Mouse (Mus musculus) ovary, postnatal 14 days (tissue): ENCODE data around the gene Chd3.
A peak's percentile ranks its signal among the peaks of the same experiment; 100 is the strongest.
"Not testable (repeated sequence)": the region's sequence is repeated elsewhere in the genome, so short reads cannot be mapped to it uniquely, and the experiment has no call there.

Experiments
- DNase-seq: peaks from one replicate; pipeline ENCODE4 v3.0.0; 2022; ENCODE audit warnings: low spot score

Gene Chd3

GRCm38 (mm10) chr11:69406867-69407723, 37.9 kb upstream of the Chd3 start:
- no peak for DNase-seq

DNA sequence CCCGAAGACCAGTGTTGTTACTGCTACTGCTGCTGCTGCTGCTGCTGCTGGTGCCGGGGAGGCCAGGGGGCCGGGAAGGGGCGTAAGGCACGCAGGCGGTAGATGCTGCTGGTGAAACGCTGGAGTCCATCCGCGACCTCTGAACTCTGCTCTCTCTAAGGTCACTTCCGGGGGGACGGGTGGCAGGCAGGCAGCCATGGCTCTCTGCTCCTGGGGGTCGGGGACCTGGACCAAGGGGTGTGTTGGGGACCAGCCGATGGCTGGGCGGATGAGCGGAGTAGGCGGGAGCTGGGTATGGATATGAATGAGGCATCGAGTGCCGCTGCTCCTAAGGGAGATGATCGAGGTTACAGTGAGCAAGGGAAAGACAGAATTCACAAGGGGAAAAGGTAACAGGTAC, 37.1 kb upstream of the Chd3 start:
- no peak for DNase-seq

DNA sequence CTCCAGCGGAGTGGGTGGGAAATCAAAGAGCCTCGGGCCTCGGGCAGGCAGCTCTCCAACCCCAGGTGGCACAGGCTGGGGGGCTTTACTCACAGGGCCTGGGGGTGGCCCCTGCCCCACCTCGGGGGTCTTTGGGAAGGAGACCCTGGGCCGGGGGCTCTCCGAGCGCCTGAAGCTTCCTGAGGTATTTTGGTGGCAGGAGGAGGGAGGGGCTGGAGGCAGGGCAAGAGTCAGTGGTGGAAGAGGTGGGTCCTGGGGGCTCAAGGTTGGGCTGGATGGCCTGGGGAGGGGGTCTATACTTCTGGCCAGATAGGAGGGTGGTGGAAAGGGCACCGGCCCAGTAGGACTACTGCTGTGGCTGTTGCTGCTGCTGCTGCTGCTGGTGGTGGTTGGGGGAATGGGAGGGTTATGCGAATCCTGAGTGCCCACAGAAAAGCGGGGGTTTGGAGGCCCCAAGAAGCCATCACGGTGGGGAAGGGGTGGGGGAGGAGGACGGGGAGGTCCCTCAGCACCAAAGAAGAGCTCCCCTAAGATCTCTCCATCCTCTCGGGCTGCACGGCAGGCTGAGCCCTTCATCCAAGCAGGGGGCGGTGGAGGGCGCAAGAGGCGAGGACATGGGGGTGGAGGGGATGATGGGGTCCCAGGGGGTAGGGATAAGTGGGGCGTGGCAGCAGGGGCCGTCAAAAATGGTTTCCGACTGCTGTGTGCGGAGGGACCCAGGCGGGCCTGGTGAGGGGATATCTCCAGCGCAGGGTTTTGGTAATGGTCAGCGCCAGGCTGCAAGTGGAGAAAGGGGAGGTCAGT, 36.4 kb upstream of the Chd3 start:
- no peak for DNase-seq

GRCm38 (mm10) chr11:69404595-69405396, 35.6 kb upstream of the Chd3 start:
- no peak for DNase-seq

- no peak for DNase-seq
These were observed 34.7 kb upstream of the Chd3 start for GRCm38 (mm10) chr11:69403691-69404594.

GRCm38 (mm10) chr11:69401987-69402386, 32.8 kb upstream of the Chd3 start:
- DNase-seq = no peak

GRCm38 (mm10) chr11:69401210-69401637, 32.0 kb upstream of the Chd3 start:
- peak; percentile 76 for DNase-seq

DNA sequence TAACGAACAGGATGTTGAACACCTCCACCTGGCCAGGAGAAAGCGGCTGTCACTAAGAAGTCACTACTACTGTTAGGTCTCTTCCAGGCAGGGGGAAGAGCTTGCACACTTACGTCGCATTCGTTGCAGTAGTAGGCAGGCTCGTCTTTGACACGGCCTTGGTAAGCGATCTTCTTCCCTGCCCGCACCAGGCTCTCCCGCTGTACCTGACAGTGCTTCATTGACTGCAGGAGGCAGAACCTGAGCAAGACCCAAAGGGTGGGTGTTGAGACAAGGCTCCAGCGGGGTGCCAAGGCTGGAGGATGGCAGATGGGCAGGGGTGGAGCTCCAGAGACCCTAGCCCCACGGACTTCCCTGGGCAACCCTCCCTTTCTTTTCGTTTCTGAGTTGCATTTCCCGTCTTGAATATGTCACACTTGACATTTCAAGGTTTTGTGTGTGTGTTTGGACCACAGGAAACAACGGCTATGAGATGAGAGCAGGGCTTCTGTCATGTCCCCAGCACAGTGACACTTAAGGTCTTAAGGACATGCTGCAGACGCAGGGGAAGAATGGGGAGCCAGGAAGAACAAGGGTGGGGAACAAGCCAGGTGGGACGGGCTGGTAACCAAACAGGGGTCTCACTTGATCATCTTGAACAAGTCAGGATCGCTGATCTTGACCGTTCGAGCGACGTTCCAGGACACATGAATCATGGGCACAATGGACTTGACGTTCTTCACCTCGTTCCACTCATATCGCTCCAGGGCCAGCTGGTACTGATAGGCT, 31.1 kb upstream of the Chd3 start:
- DNase-seq = no peak

DNA sequence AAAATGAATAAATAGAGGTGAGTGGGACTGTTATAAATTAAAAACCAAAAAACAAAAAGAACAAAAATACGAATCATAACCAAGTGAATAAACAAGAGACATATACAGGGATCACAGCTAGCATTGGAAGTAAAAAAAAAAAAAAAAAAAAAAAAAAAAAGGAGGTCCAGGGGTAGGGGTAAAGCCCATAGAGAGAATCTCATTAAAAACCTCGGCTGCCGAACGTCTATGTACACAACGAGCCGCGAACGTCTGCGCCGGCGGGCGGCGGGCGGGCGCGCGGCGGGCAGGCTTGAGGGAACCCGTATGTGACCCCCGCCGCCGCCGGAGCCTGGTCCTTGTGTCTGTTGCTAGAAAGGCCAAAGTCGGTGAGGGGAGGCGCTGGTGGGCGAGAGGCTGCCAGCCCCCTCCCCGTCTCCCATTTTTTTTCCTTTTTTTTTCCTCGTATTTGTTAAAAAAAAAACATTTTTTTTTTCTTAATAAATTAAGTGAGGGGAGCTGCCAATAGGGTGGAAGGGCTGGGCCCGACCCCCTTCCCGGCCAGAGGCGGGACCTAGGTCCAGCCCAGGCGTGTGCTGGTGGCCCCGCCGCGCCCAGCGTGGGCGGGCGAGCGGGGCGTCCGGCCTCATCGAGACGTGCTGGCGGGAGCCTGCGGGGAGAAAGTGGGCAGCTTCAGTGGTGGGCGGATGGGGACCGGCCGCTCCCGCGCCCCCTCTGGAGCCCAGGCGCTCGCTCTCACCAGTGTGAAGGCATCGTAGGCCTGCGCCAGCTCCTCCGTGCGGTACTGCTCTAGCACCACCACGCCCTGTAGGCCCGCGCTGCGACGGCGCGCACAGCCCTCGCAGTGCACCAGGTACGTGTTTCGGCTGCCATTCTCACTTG, 30.2 kb upstream of the Chd3 start:
- no peak for DNase-seq

- DNase-seq = no peak
These were observed 29.4 kb upstream of the Chd3 start for GRCm38 (mm10) chr11:69398486-69399200.

GRCm38 (mm10) chr11:69398059-69398458, 28.9 kb upstream of the Chd3 start, which contains the start of gene Tmem88:
Tmem88 (minus strand) TSS chr11:69398234.
- no peak for DNase-seq

DNA sequence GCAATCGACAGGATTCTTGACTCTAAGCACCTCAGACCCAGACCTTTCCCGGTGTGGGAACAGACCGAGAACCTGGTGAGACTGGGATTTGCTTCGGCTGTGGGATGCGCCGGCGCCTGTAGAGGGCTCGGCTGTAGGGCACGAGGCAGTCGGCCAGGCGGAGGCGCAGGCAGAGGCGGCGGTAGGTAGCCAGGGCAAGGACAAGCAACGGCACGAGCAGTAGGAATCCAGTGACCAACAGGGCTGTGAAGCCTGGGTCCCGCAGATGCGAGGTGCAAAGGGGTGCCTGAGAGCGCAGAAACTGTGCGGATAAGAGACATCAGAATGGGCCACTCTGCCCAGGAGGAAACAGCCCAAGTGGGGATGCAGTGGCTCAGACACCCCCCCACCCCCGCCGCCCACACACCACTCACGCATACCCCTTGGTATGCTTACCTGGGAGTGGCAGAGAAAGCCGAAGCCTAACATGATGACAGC, 28.4 kb upstream of the Chd3 start:
- no peak for DNase-seq

DNA sequence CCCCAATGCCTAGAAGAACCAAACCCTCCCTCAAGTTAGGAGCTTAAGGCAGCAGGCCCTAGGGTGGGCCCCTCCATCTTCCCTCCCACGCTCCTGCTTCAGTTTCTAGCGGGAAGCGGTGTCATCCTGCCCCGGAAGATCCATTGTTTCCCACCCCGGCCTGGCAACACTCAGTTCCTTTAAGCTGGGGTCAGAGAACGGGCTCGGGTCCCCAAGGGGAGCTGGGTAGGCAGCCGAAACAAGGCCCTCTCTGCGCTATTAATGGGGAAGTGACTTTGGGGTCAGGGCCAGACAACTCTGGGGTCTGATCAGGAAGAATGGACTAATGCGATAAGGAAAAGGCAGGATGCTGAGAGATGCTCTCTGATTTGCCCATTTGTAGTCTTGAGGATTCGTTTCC, 27.6 kb upstream of the Chd3 start:
- DNase-seq = no peak

- DNase-seq = peak; percentile 86
These were observed 26.6 kb upstream of the Chd3 start for GRCm38 (mm10) chr11:69395634-69396373.

- peak; percentile 78 for DNase-seq
These were observed 26.0 kb upstream of the Chd3 start, which contains the start of the genes Naa38 and Cyb5d1 for GRCm38 (mm10) chr11:69395235-69395633. Naa38 (plus strand) TSS chr11:69395487. Cyb5d1 (minus strand) TSS chr11:69395631.

DNA sequence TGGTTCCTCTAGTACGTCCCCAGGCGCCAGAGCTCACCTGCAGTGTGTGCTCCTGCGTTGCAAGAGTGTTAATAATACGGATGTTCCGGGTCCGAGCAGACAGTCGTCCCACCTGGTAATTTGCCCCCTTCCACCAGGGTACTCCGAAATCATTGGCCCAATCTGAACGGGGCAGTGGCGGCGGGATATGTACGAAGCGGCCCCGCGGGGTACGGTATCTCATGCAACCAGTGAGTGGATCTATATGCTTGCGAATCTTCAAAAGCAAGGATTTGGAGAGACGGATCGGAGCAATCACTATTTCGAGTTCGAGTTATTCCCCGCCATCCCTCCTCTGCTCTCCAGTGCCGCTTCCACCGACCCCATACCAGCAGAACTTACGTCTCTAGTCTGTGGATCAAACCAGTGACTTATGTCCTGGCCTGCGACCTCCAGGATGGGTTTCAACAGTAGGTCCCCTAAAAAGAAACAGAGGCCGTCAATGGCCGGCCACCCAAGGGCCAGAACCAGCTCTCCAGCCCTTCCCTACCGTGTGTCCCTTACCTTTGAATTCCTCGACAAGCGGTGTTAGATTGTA, 25.5 kb upstream of the Chd3 start:
- DNase-seq = not testable (repeated sequence)

- DNase-seq = peak; percentile 74
These were observed 21.3 kb upstream of the Chd3 start for GRCm38 (mm10) chr11:69390400-69391034.
